Mouse (Mus musculus) liver, adult 2 months (tissue): ENCODE results near the gene Hmcn2. TPM values are rescaled to one million over a fixed set of nuclear protein-coding genes. Genes with fewer than 3 reads are reported as not detected.
A peak's percentile ranks its signal among the peaks of the same experiment; 100 is the strongest.

Experiments
- DNase-seq: peaks from one replicate; pipeline ENCODE4 v3.0.0-alpha.2; 2011; ENCODE audit warnings: low read depth, low spot score; ENCODE audit errors: extremely low read depth
- H3K27ac ChIP-seq: fragments of 200-500 bp; replicated peaks from 2 replicates; pipeline ENCODE4 v1.5.1; 2012; ENCODE audit warnings: low read depth, mild to moderate bottlenecking, control low read depth, inconsistent platforms, low read length; ENCODE audit not compliant: insufficient read depth
- H3K27me3 ChIP-seq: fragments of 200-500 bp; 2 replicates; pipeline ENCODE4 v1.6.1; 2012; ENCODE audit warnings: mild to moderate bottlenecking, moderate library complexity, low read length, inconsistent platforms; ENCODE audit not compliant: control insufficient read depth, insufficient read depth
- H3K36me3 ChIP-seq: fragments of 200-500 bp; 2 replicates; pipeline ENCODE4 v1.6.1; 2012; ENCODE audit warnings: low read length, inconsistent platforms; ENCODE audit not compliant: control insufficient read depth, insufficient read depth
- H3K4me1 ChIP-seq: fragments of 200-500 bp; 2 replicates; pipeline ENCODE4 v1.6.1; 2011; ENCODE audit warnings: low read length; ENCODE audit not compliant: control insufficient read depth, insufficient read depth
- H3K4me3 ChIP-seq: fragments of 200-500 bp; 2 replicates; pipeline ENCODE4 v1.5.1; 2011; ENCODE audit warnings: low read depth, mild to moderate bottlenecking, control low read depth, low read length, moderate library complexity; ENCODE audit not compliant: insufficient read depth
- H3K79me2 ChIP-seq: fragments of 200-500 bp; 2 replicates; pipeline ENCODE4 v1.6.1; 2012; ENCODE audit warnings: inconsistent platforms, mild to moderate bottlenecking, low read length, moderate library complexity; ENCODE audit not compliant: control insufficient read depth, insufficient read depth
- H3K9ac ChIP-seq: fragments of 200-500 bp; 2 replicates; pipeline ENCODE4 v1.6.1; 2012; ENCODE audit warnings: low read depth, mild to moderate bottlenecking, control low read depth, inconsistent platforms, low read length
- CTCF ChIP-seq: fragments of 200-500 bp; IDR thresholded peaks from 2 replicates; pipeline ENCODE4 v1.5.1; 2011; ENCODE audit warnings: low read depth, low read length, control low read depth
- POLR2A ChIP-seq: fragments of 200-500 bp; IDR thresholded peaks from 2 replicates; pipeline ENCODE4 v1.6.1; 2011; ENCODE audit warnings: low read length, control low read depth; ENCODE audit not compliant: insufficient read depth; ENCODE audit errors: extremely low read depth
- WGBS: fragments of 180-500 bp; shearing (Covaris S2); methylation state at CpG from one replicate; pipeline ENCODE4 v1.1.7; 2018; 5-methylcytosine and 5-hydroxymethylcytosine counted together
- polyA plus RNA-seq: library from polyadenylated mRNA; depleted of rRNA; stranded (reverse); fragments of >200 nt; gene quantifications from 2 replicates; pipeline ENCODE4 v1.2.3, GENCODE M21; 2012
- total RNA-seq: library from RNA; depleted of rRNA; stranded (reverse); fragments of >200 nt; gene quantifications from 2 replicates; pipeline ENCODE4 v1.2.3, GENCODE M21; 2014

The Hmcn2 gene
- total and polyA plus RNA-seq, 2 experiments: 0.46 to 1.8 TPM

- no peaks in the 10 kb centered on the region for H3K79me2 ChIP-seq
- peak; percentile 55 for TF ChIP-seq CTCF
- peak; percentile 89 for TF ChIP-seq POLR2A
- WGBS: under 1% methylated on average over 46 of the region's 48 CpGs
- H3K4me3 ChIP-seq: peak overlapping the region; percentile 77
- peaks cover 29% of the 10 kb centered on the region for H3K4me1 ChIP-seq
- peak overlapping the region; percentile 93 for H3K27ac ChIP-seq
- peak overlapping the region; percentile 95 for H3K9ac ChIP-seq
- H3K36me3 ChIP-seq: no peaks in the 10 kb centered on the region
- peak; percentile 97 for DNase-seq
- no peaks in the 10 kb centered on the region for H3K27me3 ChIP-seq
Observed at GRCm38 (mm10) chr2:31460025-31460571, 145.9 kb downstream of the Hmcn2 start.

GRCm38 (mm10) chr2:31460920-31461319 lies 146.7 kb downstream of the Hmcn2 start:
- Histone ChIP-seq H3K36me3 (no peaks in the 10 kb centered on the region), H3K27me3 (no peaks in the 10 kb centered on the region), H3K27ac (peak overlapping the region; percentile 88), H3K9ac (peak overlapping the region; percentile 23; the same call in 1 of the 2 replicates), H3K4me3 (no peak overlapping the region), H3K4me1 (peaks cover 25% of the 10 kb centered on the region), H3K79me2 (no peaks in the 10 kb centered on the region)
- TF ChIP-seq CTCF (no peak), POLR2A (no peak)
- 44% methylated on average over 7 of the region's 7 CpGs for whole genome bisulfite sequencing
- peak; percentile 89 for DNase-seq

DNA sequence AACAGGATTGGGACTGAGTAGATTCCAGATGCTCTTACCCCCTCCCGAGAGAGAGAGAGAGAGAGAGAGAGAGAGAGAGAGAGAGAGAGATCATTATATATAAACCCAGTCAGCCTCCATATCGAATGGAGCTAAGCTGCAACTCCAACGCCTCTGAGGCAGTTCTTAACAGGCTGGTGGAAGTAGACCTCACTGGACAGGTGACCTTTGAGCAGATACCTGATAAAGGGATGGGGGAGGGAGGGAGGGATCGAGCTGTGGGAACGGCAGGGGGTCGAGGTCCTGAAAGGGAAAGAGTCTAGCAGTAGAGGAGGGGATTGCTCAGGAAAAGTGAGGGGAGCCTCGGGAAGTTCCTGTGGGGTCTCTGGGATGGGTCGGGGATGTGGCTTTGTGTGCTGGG lies 147.8 kb downstream of the Hmcn2 start:
- TF ChIP-seq POLR2A (no peak), CTCF (no peak)
- Histone ChIP-seq H3K9ac (no peak overlapping the region), H3K36me3 (no peaks in the 10 kb centered on the region), H3K4me3 (no peak overlapping the region), H3K27ac (peak overlapping the region; percentile 56; the same call in 1 of the 2 replicates), H3K4me1 (peaks cover 22% of the 10 kb centered on the region), H3K27me3 (no peaks in the 10 kb centered on the region), H3K79me2 (no peaks in the 10 kb centered on the region)
- DNase-seq: peak; percentile 65
- 25% methylated on average over 8 of the region's 8 CpGs for WGBS

DNA sequence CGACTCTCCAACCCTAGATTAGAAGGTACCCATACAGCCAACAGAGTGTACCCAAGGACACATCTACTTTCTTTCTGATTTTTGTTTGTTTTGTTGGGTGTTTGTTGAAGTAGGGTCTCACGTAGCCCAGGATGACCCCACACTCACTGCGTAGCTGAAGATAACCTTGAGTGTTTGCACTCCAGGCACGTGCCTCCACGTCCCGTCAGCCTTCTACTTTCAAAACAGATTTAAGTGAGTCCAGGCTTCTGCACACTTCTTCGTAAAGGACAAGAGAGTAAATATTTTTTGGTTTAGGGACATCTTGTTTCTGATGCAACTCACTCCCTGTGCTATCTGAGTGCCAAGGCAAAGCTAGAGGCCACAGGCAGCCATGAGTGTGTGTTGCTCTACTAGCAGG lies 149.0 kb downstream of the Hmcn2 start:
- TF ChIP-seq POLR2A (no peak), CTCF (no peak)
- Histone ChIP-seq H3K36me3 (no peaks in the 10 kb centered on the region), H3K27me3 (no peaks in the 10 kb centered on the region), H3K27ac (peak overlapping the region; percentile 87), H3K4me1 (peaks cover 22% of the 10 kb centered on the region), H3K4me3 (no peak overlapping the region), H3K9ac (peak overlapping the region; percentile 32; the same call in 1 of the 2 replicates), H3K79me2 (no peaks in the 10 kb centered on the region)
- WGBS: 22% methylated on average over 7 of the region's 7 CpGs
- peak; percentile 92 for DNase-seq

GRCm38 (mm10) chr2:31463696-31464528 lies 149.7 kb downstream of the Hmcn2 start:
- Histone ChIP-seq H3K79me2 (no peaks in the 10 kb centered on the region), H3K9ac (peak overlapping the region; percentile 32; the same call in 1 of the 2 replicates), H3K27ac (peak overlapping the region; percentile 87), H3K4me1 (peaks cover 26% of the 10 kb centered on the region), H3K4me3 (no peak overlapping the region), H3K36me3 (no peaks in the 10 kb centered on the region), H3K27me3 (no peaks in the 10 kb centered on the region)
- 18% methylated on average over 8 of the region's 8 CpGs for WGBS
- TF ChIP-seq POLR2A: 0 out of 2 replicates have a peak, but pooled peaks have one; percentile 14
- TF ChIP-seq CTCF: no peak
- peak; percentile 78 for DNase-seq

DNA sequence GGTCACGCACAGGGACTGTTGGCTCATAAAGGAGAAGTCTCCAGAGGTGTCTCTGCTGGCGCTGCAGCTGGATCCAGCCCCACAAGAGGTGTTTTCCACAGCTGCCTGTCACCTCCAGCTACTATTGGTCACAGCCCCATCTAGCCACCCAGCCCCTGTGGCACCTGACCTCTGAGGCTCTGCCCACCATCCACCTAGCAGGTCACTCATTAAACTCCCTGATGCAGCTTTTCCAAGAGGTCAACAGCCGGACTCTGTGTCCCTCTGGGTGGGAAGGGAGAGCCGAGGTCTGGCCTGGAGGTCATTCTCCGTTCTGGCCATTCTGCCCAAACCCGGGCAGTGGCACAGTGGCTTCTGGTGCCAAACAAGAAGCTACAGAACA lies 150.3 kb downstream of the Hmcn2 start:
- TF ChIP-seq POLR2A (no peak), CTCF (no peak)
- Histone ChIP-seq H3K9ac (no peak overlapping the region), H3K4me1 (peaks cover 29% of the 10 kb centered on the region), H3K36me3 (no peaks in the 10 kb centered on the region), H3K27me3 (no peaks in the 10 kb centered on the region), H3K79me2 (no peaks in the 10 kb centered on the region), H3K4me3 (no peak overlapping the region), H3K27ac (peak overlapping the region; percentile 74; the same call in 1 of the 2 replicates)
- 18% methylated on average over 6 of the region's 6 CpGs for WGBS
- DNase-seq: peak; percentile 100
